Mouse (Mus musculus) heart, adult 2 months (tissue): ENCODE results near the gene Skil. TPM values are rescaled to one million over a fixed set of nuclear protein-coding genes. Genes with fewer than 3 reads are reported as not detected.

ENCODE experiments used
- DNase-seq, 2 experiments: peaks; one replicate each; pipeline ENCODE4 v3.0.0; 2021
- H3K27ac ChIP-seq: fragments of 200-600 bp; 2 replicates; pipeline ENCODE4 v1.8.1; 2022
- H3K27me3 ChIP-seq: fragments of 200-500 bp; 2 replicates; pipeline ENCODE4 v1.6.1; 2012; ENCODE audit warnings: mild to moderate bottlenecking, low read length, inconsistent platforms, mixed read lengths; ENCODE audit not compliant: control insufficient read depth, insufficient read depth
- H3K36me3 ChIP-seq: fragments of 200-500 bp; 2 replicates; pipeline ENCODE4 v1.6.1; 2012; ENCODE audit warnings: low read length, inconsistent platforms; ENCODE audit not compliant: control insufficient read depth, insufficient read depth
- H3K4me1 ChIP-seq: fragments of 200-500 bp; 2 replicates; pipeline ENCODE4 v1.6.1; 2011; ENCODE audit warnings: low read length; ENCODE audit not compliant: control insufficient read depth, insufficient read depth
- H3K4me3 ChIP-seq: fragments of 200-600 bp; 2 replicates; pipeline ENCODE4 v1.8.1; 2022
- H3K79me2 ChIP-seq: fragments of 200-500 bp; replicated peaks from 2 replicates; pipeline ENCODE4 v1.6.1; 2012; ENCODE audit warnings: mild to moderate bottlenecking, inconsistent platforms, low read length, moderate library complexity, mixed read lengths; ENCODE audit not compliant: control insufficient read depth, insufficient read depth
- H3K9ac ChIP-seq: fragments of 200-500 bp; 2 replicates; pipeline ENCODE4 v1.6.1; 2012; ENCODE audit warnings: low read depth, mild to moderate bottlenecking, control low read depth, inconsistent platforms, low read length, mixed read lengths
- CTCF ChIP-seq: fragments of 200-600 bp; IDR thresholded peaks from 2 replicates; pipeline ENCODE4 v1.8.1; 2022; ENCODE audit warnings: antibody characterized with exemption, mild to moderate bottlenecking, moderate library complexity
- EP300 ChIP-seq: fragments of 200-500 bp; IDR thresholded peaks from 2 replicates; pipeline ENCODE4 v1.6.1; 2011; ENCODE audit warnings: low read depth, low read length, control low read depth; ENCODE audit not compliant: insufficient read depth
- POLR2A ChIP-seq: fragments of 200-500 bp; IDR thresholded peaks from 2 replicates; pipeline ENCODE4 v1.6.1; 2011; ENCODE audit warnings: mild to moderate bottlenecking, low read depth, low read length, control low read depth; ENCODE audit not compliant: insufficient read depth
- WGBS: fragments of 180-500 bp; shearing (Covaris S2); methylation state at CpG from one replicate; pipeline ENCODE4 v1.1.7; 2018; 5-methylcytosine and 5-hydroxymethylcytosine counted together
- intact Hi-C: fragments of 180-260 bp; cut with DNase I; formaldehyde crosslinking; loops from one replicate; pipeline ENCODE4 v1.15.1; 2025
- polyA plus RNA-seq: library from polyadenylated mRNA; depleted of rRNA; stranded (reverse); fragments of >200 nt; gene quantifications from 2 replicates; pipeline ENCODE4 v1.2.3, GENCODE M21; 2012
- total RNA-seq, 2 experiments: library from RNA; stranded (reverse); gene quantifications; 2 replicates each; pipeline ENCODE4 v1.2.3; 2021

The Skil gene
- total and polyA plus RNA-seq, 3 experiments, result 8.0 to 15.4 (median 14.2) TPM

GRCm38 (mm10) chr3:31123098-31123497 is 28.2 kb downstream of the Skil start:
- intact Hi-C loops, result no loop called here
- no peaks in the 10 kb centered on the region for H3K27me3 ChIP-seq
- H3K36me3 ChIP-seq, result no peaks in the 10 kb centered on the region; the same call in 1 of the 2 replicates
- no peak overlapping the region for H3K27ac ChIP-seq
- TF ChIP-seq CTCF (no peak), EP300 (no peak), POLR2A (no peak)
- no peaks in the 10 kb centered on the region; the same call in 1 of the 2 replicates for H3K4me1 ChIP-seq
- no peak overlapping the region for H3K4me3 ChIP-seq
- no peak overlapping the region for H3K9ac ChIP-seq
- H3K79me2 ChIP-seq, result no peaks in the 10 kb centered on the region
- DNase-seq, result no peak
- WGBS, result 75% methylated on average over 4 of the region's 4 CpGs

- intact Hi-C loops, result no loop called here
- TF ChIP-seq CTCF, result no peak
- no peak for TF ChIP-seq POLR2A
- no peak for TF ChIP-seq EP300
Observed at GRCm38 (mm10) chr3:31126303-31126702, 31.4 kb downstream of the Skil start.

GRCm38 (mm10) chr3:31126848-31127247 is 32.0 kb downstream of the Skil start:
- Histone ChIP-seq H3K36me3 (no peaks in the 10 kb centered on the region), H3K9ac (no peak overlapping the region), H3K79me2 (no peaks in the 10 kb centered on the region), H3K27me3 (no peaks in the 10 kb centered on the region), H3K27ac (no peak overlapping the region), H3K4me3 (no peak overlapping the region), H3K4me1 (no peaks in the 10 kb centered on the region; the same call in 1 of the 2 replicates)
- intact Hi-C loops, result no loop called here
- TF ChIP-seq POLR2A, result no peak
- TF ChIP-seq CTCF, result no peak
- no peak for TF ChIP-seq EP300
- DNase-seq, result no peak
- 72% methylated on average over 3 of the region's 3 CpGs for WGBS

More at GRCm38 (mm10) chr3:31126303-31126702, 31.4 kb downstream of the Skil start:
- H3K4me3 ChIP-seq, result no peak overlapping the region
- no peaks in the 10 kb centered on the region for H3K79me2 ChIP-seq
- H3K4me1 ChIP-seq, result no peaks in the 10 kb centered on the region; the same call in 1 of the 2 replicates
- H3K9ac ChIP-seq, result no peak overlapping the region
- WGBS, result 42% methylated on average over 4 of the region's 4 CpGs
- H3K36me3 ChIP-seq, result no peaks in the 10 kb centered on the region
- DNase-seq, result no peak
- H3K27me3 ChIP-seq, result no peaks in the 10 kb centered on the region
- H3K27ac ChIP-seq, result no peak overlapping the region

- WGBS, result 26% methylated on average over 4 of the region's 4 CpGs
Observed at GRCm38 (mm10) chr3:31129766-31130165, 34.9 kb downstream of the Skil start.

GRCm38 (mm10) chr3:31133664-31134063 is 38.8 kb downstream of the Skil start:
- Histone ChIP-seq H3K27ac (no peak overlapping the region), H3K4me3 (no peak overlapping the region), H3K4me1 (peaks cover 6% of the 10 kb centered on the region; the same call in 1 of the 2 replicates), H3K9ac (no peak overlapping the region), H3K79me2 (no peaks in the 10 kb centered on the region), H3K36me3 (no peaks in the 10 kb centered on the region), H3K27me3 (no peaks in the 10 kb centered on the region)
- intact Hi-C loops, result loop anchor here (10.0 kb wide), 1 partner anchor 539 kb away; the partner anchor contains the start of gene Actrt3
- no peak for DNase-seq
- 26% methylated on average over 5 of the region's 5 CpGs for WGBS
- TF ChIP-seq POLR2A (no peak), CTCF (no peak), EP300 (no peak)

More at GRCm38 (mm10) chr3:31129766-31130165, 34.9 kb downstream of the Skil start:
- H3K27ac ChIP-seq, result no peak overlapping the region
- H3K4me3 ChIP-seq, result no peak overlapping the region
- intact Hi-C loops, result loop anchor here (10.0 kb wide), 1 partner anchor 535 kb away; the partner anchor contains the start of gene Actrt3
- H3K79me2 ChIP-seq, result no peaks in the 10 kb centered on the region
- TF ChIP-seq EP300 (no peak), CTCF (no peak), POLR2A (no peak)
- no peak for DNase-seq
- H3K4me1 ChIP-seq, result peaks cover 6% of the 10 kb centered on the region; the same call in 1 of the 2 replicates
- no peak overlapping the region for H3K9ac ChIP-seq
- H3K36me3 ChIP-seq, result no peaks in the 10 kb centered on the region
- H3K27me3 ChIP-seq, result no peaks in the 10 kb centered on the region

GRCm38 (mm10) chr3:31134246-31134645 is 39.4 kb downstream of the Skil start:
- WGBS, result 80% methylated on average over 8 of the region's 8 CpGs
- no peak overlapping the region for H3K4me3 ChIP-seq
- no peak for TF ChIP-seq CTCF
- no peak for TF ChIP-seq EP300
- TF ChIP-seq POLR2A, result no peak

More at GRCm38 (mm10) chr3:31134246-31134645, 39.4 kb downstream of the Skil start:
- H3K27ac ChIP-seq, result no peak overlapping the region
- no peak for DNase-seq
- no peaks in the 10 kb centered on the region for H3K27me3 ChIP-seq
- intact Hi-C loops, result loop anchor here (10.0 kb wide), 1 partner anchor 539 kb away; the partner anchor contains the start of gene Actrt3
- H3K9ac ChIP-seq, result no peak overlapping the region
- no peaks in the 10 kb centered on the region for H3K79me2 ChIP-seq
- no peaks in the 10 kb centered on the region for H3K36me3 ChIP-seq
- H3K4me1 ChIP-seq, result peaks cover 6% of the 10 kb centered on the region
